Mouse (Mus musculus) spleen, postnatal 10 days (tissue): Measurements from ENCODE around the gene Anapc15.
"Not testable (repeated sequence)": the region's sequence is repeated elsewhere in the genome, so short reads cannot be mapped to it uniquely, and the experiment has no call there.

Experiments
- DNase-seq, 2 experiments: peaks; one replicate each; pipeline ENCODE4 v3.0.0; 2021 to 2022; ENCODE audit warnings: low spot score in 2 of 2

Gene Anapc15

GRCm38 (mm10) chr7:101949008-101949407, 85.5 kb downstream of the Anapc15 start:
- not testable (repeated sequence) for DNase-seq
